Mouse (Mus musculus): ENCODE results near the gene Smco3.
"Not testable (repeated sequence)": the region's sequence is repeated elsewhere in the genome, so short reads cannot be mapped to it uniquely, and the experiment has no call there.

Smco3 gene

DNA sequence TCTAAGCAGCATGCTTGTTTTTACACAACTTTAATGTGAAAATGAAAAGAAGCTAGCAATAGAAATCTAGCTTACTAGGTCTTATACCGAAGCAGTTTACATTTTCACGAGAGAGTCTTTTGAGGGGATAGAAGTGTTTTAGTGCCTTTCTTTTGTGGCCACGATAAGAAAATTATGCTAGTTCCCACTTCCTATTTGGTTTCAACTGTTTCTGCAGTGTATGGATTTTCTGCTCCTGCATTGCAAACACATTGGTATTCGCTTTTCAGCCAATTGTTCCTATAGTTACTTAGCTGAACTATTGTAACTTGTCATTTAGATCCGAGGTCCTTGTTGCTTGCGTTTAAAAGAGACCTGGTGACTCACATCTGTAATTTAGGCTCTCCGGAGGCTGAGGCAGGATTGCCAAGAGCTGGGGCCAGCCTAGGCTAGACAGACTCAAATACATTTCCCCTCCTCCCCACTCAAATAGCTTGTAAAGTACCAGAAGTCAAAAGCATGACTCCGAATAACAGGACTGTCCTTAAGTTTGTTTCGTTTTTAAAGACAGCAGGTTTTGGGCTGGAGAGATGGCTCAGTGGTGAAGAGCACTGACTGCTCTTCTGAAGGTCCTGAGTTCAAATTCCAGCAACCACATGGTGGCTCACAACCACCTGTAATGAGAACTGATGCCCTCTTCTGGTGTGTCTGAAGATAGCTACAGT lies 30.4 kb downstream of the Smco3 start:
- peak; percentile 77 for DNase-seq (ENCODE audit: low read depth)

DNA sequence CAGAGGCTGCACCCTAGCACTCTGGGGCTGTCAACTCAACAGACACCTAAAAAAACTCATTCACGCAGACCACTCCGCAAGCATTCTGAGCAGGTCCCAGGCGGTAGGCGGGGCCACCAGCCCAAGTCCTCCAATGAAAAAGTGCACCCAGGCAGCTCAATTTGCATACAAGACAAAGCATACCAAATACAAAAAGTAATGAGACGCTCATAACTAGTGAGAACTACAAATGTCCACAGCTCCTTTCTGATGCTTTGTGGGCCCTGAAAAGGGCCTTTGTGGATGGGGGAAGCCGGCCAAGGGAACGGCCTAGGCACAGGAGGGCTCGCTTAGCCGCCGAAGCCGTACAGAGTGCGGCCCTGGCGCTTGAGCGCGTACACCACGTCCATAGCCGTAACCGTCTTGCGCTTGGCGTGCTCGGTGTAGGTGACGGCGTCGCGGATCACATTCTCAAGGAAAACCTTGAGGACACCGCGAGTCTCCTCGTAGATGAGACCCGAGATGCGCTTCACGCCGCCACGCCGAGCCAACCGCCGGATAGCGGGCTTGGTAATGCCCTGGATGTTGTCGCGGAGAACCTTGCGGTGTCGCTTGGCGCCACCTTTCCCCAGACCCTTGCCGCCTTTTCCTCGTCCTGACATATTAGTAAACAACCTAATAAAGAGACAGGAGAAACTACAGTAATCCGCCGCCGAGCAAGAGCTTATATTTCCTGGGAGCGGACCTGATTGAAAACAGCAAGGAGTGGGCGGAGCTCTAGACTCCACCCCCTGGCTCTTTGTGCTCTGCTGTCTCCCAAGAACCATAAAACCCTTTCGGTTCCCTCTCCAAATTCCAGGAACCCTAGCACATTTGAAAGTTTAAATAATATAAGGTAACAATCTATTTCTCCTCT lies 31.3 kb downstream of the Smco3 start, which contains the start of gene Hist4h4:
Hist4h4 (minus strand) TSS at position 677 of the 895 bp plus-strand sequence.
- peak; percentile 96 for DNase-seq (ENCODE audit: low read depth)

DNA sequence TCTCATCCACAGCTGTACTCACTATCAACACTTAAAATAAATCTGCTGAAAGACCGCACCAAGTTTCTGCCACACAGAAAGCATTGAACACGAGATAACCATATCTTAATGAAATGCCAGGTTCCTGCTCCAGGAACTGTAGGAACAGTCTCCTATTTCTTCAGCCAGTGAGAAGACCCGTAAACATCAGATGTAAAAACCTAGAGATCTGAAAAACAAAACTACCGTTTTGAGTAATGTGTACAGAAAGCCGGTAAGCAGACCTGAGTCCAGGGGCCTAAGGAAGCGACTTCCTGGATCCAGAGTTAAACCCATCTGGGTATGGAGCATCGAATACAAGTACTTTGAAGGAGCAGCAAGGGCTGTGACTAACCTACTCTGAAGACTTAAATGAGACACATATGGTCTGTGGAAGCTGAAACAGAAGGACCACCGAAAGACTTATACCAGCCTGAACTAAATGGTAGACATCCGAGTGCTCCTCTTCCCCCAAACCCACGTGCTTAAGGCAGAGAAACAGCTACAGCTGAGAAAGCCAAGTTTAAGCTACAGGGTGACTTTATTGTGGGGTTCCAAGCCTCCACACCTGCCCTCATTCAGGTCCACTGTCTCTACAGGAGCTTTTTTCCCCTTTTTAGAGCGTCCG lies 32.0 kb downstream of the Smco3 start:
- no peak for DNase-seq (ENCODE audit: low read depth)

DNA sequence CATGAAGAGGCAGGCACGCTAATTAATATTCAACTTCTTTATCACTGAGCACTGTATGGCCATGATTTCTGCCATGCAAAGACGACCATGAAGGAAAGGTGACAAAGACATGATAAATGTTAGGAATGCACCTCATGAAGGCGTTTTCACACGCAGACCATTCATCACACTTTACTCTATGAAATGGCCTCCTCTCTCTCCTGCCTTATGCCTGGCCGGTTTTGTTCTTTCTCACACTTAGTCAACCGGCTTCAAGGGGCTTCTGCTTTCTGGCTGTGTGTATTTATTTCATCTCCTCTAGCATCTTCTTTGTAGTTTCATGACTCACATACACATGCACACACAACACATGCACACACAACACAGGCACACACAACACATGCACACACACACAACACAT lies 34.0 kb downstream of the Smco3 start:
- no peak for DNase-seq (ENCODE audit: low read depth)

DNA sequence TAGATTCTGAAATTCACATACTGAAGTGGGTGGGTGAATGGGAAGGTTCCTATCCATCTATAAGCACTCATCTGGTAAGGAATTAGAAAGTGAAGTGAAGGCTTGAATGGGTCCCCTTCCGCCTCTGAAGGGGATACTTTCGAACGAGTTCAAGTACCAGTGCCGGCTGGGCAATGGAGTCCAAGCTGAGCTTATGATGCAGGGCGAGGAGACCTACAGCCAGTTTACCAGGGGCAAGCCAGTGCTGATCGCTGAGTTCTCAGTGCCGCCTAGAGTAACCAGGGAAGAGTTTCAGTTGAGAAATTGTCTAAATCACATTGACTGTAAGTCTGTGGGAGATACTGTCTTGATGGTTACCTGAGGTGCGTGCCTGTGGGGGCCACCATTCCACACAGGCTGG lies 34.5 kb downstream of the Smco3 start:
- DNase-seq (ENCODE audit: low read depth) = no peak

DNA sequence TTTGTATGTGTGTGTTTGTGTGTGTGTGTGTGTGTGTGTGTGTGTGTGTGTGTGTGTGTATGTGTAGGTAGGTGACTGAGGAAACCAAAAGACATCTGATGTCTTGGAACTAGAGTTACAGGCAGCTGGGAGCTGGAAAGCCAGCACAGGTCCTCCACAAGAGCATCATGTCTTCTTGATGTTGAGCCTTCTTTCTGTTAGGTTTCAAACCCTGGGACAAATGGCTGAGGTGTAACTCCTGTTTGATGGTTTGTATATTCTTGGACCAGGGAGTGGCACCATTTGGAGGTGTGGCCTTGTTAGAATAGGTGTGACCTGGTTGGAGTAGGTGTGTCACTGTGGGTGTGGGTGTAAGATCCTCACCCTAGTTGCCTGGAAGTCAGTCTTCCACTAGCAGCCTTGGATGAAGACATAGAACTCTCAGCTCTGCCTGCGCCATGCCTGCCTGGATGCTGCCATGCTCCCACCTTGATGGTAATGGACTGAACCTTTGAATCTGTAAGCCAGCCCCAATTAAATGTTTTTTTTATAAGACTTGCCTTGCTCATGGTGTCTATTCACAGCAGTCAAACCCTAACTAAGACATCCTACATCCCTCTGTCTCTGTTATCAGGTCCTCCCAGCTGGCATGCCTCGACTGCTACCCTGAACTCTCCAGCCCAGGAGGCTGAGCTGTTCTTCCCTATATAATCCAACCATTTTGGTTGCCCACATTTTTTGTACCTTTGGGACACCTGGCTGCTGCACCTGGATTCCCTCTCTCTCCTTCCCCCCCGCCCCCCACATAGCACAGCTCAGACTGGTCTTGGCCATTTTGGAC lies 37.2 kb downstream of the Smco3 start:
- not testable (repeated sequence) for DNase-seq (ENCODE audit: low read depth)

DNA sequence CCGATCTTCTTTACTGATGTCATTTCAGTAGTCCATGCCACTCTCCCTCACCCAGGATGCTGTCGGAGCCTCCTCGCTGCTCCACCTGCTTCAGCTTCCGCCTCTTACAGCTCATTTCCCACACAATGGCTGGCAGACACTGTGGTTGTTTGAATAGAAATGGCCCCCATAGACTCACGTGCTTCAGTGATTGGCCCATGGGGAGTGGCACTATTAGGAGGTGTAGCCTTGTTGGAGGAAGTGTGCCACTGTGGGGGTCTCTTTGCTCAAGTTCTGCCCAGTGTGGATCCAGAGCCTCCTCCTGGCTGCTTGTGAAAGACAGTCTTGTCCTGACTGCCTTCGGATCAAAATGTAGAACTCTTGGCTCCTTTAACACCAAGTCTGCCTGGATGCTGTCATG lies 39.4 kb downstream of the Smco3 start:
- DNase-seq (ENCODE audit: low read depth) = no peak

DNA sequence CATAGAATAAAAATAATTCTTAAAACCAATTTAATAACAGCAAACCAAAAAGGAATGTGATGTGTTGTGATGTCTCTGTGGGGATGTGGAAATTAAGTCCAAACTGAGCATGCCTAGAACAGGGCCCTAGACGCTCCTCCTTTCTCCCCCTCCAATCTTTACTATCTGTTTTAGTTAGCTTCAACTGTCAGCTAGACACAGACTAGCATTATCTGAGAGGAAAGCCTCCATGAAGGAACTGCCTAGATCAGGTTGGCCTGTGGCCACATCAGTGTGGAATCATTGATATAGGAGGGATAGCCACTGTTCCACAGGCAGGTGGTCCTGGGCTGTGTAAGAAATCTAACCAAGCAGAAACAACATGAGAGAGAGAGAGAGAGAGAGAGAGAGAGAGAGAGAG lies 40.1 kb downstream of the Smco3 start:
- no peak for DNase-seq (ENCODE audit: low read depth)

DNA sequence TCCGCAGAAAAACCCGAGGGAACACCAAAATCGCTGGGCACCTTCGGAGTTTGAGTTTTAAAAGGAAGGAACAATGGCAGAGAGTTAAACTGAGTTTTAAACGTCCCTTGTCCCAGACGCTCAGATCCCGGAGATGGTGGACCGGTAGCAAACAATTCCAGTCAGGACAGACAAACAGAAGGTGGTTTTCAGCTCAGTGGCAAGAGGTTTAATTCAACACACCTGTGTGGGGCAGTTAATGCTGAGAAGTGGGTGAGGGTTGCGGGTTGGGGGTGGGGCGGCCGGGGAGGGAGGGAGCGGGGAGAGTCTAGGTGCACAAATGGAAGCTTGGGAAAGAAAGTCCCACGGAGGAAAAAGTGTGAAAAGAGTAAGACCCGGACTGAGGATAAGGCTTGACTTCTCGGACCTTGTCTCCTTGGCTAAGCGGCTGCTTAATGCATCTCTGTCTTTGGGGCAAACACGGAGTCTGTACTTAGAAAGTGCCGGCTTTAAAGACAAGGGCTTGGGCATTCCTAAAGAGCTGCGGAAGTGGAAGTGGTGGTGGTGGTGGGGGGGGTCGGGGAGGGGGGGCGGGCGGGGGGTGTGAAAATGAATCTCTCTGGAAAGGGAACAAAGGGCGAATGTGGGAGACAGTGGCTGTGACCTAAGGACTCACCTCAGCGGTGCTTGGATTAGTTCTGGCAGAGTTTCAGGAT lies 41.3 kb downstream of the Smco3 start:
- DNase-seq (ENCODE audit: low read depth) = no peak

DNA sequence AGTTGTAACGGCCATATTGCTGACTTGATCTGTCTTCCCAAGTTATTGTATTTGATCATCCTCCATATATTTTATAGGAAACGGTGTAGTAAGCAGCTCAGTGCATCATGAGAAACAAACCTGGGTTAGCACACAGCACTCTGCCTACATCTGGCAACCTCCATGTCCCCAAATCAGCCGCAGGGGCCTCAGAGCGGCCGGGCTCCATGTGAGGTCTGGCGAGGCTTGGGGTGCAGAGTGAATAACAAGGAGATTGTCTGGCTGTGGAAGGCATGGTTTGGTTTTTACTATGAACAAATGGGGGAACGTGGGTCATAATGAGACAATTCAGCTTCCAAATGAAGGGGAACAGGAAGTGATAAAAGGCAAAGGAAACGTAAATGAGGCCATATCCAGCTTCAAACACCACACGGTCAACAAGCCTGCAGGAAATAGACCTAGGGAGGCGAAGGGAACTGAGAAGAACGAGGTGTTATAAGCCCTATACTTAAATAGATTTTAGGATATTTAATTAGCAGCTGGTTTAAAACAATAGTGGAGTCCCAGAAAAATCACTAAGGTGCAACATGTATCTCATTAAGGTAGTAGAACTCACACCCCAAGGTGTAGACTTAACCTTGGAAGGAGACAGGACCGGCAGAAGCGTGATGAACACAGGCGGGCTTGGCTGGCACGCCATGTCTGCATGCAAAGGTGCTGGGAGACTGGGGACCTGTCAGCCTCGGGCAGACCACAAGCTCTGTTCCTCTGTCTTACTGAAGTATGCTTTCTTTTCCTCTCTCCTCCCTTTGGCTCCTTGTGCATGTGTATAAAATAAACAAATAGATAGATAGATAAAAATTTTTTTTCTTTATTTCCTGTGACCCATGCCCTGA lies 42.1 kb downstream of the Smco3 start:
- no peak for DNase-seq (ENCODE audit: low read depth)

DNA sequence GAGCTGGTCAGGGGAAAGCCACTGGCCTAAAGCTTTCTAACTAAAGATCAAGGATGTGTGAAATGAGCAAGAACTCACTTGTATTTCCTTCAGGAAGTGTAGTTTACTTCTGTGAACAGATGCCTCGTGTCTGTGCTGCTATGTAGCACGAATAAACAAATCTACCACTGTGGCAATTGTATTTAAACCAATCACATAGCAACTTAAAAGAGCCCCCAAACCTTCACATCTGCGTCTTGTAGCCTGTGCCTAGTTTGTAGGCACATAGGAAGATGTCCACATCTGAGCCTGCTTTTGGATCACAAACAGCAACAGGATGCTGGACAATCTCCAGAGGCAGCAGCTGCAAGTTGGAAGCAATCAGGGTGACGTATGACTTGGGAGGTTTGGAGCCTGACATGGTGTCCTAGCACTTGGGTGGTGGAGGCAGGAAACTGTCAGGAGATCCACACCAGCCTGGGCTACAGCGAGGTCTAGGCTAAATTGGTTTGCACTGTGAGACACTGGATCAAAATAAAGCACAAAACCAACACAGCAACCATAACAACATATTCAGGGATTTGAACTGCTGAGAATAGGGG lies 45.8 kb downstream of the Smco3 start:
- DNase-seq (ENCODE audit: low read depth) = no peak

DNA sequence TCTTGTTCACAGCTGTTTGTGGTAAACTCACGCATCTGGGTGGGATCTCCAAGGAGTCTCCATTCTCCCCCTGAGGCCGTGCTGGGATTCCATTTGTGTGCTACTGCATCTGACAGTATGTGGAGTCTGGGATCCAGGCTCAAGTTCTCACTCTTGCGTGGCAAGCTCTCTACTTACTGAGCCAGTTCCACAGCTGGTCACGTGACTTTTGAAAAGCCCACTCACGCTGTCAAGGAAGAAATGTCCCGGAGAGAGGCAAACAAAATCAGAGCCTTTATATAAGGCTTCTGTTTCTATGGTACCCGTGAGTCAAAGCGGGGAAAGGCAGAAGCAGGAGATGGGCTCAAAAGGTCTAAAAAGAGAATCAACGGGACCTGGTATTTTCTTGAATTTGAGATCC lies 52.5 kb downstream of the Smco3 start:
- DNase-seq (ENCODE audit: low read depth) = no peak

DNA sequence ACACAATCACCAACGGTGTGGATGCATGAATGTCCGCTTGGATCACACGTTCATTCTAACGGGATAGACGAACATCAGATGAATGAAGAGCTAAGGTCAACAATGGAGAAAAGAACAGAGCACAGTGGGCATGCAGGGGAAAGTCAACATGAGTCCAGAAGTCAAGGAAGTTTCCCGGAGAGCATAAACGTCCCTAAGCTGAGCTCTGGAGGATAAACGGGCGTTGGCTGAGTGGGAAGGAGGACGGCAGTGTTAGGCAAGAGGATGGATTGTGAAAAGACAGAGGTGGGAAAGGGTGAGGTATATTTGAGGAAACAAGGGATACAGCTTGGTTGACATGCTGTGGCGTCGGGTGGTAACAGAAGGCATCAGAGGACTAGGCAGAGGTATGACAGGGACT lies 53.1 kb downstream of the Smco3 start:
- no peak for DNase-seq (ENCODE audit: low read depth)

DNA sequence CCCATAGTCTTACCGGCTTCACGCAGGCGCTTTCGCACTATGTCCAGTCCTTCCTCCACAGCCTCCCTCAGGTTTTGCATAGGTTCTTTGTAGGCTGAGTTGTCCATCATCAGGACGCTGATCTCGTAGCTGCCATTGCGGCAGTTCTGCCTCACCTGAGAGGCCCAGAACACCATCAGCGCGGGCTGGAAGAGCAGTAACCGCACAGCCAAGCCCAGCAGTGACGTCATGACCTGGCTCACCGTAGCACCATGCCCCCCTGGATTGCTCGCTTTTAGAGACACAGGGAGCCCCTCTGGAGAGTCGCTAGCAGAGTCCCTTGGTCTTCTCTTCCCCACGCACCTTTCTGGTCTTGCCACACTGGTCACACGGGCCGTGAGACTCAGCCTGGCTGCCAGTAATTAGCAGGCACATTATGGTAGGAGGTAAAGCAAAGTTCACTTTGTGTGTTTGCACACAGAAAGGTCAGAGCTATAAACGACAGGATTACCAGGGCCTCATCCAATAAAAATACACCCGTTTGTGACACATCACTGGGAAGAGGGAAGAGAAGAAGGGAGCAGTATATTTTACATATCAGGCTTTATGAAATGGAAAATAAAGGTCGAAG lies 53.8 kb downstream of the Smco3 start, which contains the start of gene Gucy2c:
Gucy2c (minus strand) TSS at position 389 of the 610 bp plus-strand sequence.
- DNase-seq (ENCODE audit: low read depth) = no peak

All from induced T-regulatory cell, adult 2 months (primary cell).